Mouse (Mus musculus) small intestine, adult 2 months (tissue): ENCODE measurements around the gene Kdm5a.

Experiments used
- CTCF ChIP-seq: fragments of 200-500 bp; IDR thresholded peaks from 2 replicates; pipeline ENCODE4 v1.5.1; 2012; ENCODE audit warnings: low read depth, mild to moderate bottlenecking, control low read depth, inconsistent platforms, low read length, moderate library complexity, mixed read lengths; ENCODE audit not compliant: insufficient replicate concordance, insufficient read length; ENCODE audit errors: extremely low read depth
- POLR2A ChIP-seq: fragments of 200-500 bp; IDR thresholded peaks from 2 replicates; pipeline ENCODE4 v1.6.1; 2012; ENCODE audit warnings: low read depth, mild to moderate bottlenecking, control low read depth, inconsistent platforms, low read length, moderate library complexity

DNA sequence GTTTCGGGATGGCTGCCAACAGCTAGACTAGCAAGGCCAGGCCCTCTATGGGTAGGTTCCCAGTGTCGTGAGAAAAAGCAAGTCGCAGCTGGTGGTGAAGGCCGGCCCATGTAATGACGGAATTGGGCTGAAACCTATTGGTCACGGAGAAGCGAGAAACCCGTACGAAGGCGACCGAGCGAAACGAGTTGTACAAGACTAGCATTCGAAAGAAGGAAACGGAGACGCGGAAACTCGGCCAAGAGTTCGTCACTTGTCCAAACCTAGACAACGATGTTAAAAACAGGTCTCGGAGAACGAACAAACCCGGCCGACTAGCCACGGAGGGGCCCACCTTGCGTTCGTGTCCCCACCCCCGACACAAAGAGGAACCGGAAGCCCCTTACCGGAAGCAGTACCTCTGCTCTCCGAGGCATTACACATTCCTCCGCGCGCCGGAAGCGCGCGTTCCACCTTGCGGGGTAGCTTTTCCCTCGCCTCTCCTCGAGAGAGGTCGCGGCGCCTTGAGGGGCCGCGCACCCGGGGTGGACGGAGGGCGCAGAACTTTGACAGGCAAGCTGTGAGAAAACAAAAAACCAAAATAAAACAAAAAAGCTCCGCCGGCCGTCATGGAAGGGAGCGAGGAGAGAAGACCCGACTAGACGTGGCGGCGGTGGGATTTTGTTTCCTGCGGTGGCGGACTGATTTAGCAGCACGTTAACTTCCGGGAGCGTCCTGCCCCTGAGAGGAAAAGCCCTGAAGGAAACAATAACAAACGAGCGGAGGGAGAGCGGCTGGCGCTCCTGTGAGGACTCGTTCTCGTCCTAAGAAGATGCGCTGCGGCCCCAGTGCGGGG is at the start of gene Kdm5a, which contains the start of gene Ccdc77:
- peak; percentile 18; the same call in 1 of the 2 replicates for TF ChIP-seq CTCF
- TF ChIP-seq POLR2A: peak; percentile 91
